Mouse (Mus musculus) skeletal muscle tissue, adult 2 months (tissue): ENCODE data around the gene Irak1bp1.

Experiments used
- DNase-seq: peaks from one replicate; pipeline ENCODE4 v3.0.0-alpha.2; 2012; ENCODE audit warnings: low read depth, low spot score

The Irak1bp1 gene

GRCm38 (mm10) chr9:82829007-82829689, at the start of gene Irak1bp1:
Gene Irak1bp1 (plus strand): TSS chr9:82829540.
- no peak for DNase-seq

DNA sequence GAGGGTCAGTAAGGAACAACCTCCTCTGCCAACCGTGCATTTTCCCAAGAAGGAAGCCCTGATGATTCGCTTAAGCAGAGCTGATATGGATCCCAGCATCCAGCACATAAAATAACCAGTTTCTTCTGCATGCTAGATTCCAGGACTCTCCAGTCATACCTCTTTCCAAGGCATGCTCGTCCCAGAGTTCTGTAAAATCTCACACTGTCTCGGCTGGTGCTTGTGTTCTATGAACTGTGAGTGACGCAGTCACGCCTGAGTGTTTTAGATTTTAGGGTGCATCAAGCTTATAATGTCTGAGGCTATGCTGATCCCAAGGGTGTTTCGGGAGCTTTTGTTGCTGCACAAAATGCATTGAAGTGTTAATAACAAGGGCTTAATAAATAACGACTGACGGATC, 41.0 kb upstream of the Irak1bp1 start:
- DNase-seq = no peak

DNA sequence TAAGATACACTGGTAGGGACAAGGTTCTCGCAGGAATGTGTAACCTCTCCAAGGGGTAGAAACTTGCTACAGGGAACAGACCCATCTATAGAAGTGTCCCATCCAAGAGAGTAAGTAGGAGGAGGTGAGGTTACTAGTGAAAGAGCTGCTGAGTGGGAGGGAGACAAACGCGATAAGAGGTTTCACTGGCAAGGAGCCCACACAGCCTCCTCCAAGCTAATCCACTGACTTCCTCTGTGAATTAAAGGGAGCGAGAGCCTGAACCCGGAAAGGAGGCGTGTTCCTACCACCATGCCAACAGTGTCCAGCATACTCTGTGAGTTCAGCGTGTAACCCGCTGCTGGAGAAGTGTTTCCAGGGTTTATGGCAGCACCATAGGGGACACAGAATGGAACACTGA, 29.0 kb upstream of the Irak1bp1 start:
- DNase-seq = no peak

DNA sequence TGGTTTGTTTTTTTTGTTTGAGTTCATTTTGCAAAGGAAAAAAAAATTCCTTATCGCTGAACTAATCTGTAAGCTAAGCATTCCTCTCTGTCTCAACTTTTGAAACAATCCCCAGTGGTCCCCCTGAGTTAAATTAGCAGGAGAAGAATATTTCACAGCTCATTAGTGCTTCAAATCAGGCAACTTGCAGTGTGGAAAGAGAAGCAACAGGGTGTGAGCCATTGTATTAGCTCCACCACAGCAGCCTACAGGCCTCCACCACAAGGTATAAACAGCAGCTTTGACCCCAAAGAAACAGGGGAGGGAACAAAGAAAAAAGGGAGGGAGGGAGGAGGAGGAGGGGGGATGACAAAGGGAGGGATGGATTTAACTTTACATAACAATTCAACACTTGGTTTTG, 22.2 kb upstream of the Irak1bp1 start:
- DNase-seq = no peak

DNA sequence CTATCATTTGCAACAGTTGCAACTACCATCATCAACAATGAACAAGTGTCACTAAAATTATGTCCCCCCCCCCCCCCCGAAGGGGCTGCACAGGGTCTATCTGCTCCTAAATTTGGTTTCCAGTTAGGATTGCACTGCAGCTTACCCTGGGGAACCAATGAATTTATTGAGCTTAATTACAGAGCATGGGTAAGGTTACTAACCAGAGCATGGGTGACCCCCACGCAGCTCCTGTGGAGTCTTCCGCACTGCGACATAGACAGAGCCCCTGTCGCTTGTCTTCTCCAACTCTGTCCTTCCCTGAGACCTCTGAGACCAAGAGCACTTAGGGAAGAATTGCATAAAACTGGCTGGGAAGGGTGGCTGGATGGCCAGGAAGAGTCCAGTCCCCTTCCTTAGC, 21.7 kb upstream of the Irak1bp1 start:
- DNase-seq = no peak

DNA sequence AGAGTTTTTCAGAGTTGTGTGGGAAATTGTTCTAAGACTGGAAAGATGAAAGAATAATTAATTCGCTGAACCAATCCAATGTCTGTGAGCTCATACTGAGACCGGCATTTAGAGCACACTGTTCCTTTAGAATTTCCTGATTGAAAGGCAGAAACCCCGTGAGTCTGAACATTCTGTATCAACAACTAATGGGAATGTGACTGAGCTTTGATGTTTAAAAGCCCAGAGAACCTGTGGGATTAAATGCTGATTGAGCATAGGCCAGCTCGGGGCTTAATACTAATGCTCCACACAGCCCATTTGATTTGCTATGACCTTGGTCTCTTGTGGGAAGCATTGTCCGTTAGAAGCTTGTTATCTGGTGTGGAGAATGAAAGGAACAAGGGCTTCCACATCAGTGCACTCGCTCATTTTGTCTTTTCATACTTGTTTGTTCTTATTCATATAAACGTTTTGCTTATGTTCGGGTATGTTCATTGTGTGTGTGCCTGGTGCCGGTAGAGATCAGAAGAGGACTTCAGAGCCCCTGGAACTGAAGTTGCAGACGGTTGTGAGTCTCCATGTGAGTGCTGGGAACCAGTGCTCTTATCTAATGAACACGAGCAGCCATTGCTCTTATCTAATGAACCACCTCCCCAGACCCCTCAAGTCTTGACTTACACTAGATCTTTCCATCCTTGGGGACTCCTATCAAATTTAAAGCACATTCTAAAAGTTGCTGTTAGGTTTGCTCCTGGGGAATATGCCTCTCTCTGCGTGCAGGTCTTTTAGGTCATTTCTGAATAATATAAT, 17.0 kb upstream of the Irak1bp1 start:
- DNase-seq = no peak

DNA sequence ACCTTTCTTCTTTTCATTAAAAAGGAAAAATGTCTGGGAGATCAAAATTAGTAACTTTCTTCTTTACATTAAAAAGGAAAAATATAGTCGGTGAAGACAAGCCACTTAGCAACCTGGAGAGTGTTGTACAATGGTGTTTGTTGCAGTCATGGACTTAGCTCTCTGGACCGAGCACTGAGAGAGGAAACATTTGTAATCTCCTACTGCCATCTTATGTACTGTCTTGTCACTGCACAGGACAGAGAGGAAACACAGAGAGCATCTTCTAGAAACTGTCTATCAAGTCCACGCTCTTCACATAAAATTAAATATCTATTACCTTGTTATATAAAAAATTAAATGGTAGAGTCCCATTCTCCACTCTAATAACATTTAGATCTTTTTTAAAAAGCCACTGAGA, 14.8 kb upstream of the Irak1bp1 start:
- DNase-seq = no peak

GRCm38 (mm10) chr9:82815257-82815785, 14.0 kb upstream of the Irak1bp1 start:
- no peak for DNase-seq

DNA sequence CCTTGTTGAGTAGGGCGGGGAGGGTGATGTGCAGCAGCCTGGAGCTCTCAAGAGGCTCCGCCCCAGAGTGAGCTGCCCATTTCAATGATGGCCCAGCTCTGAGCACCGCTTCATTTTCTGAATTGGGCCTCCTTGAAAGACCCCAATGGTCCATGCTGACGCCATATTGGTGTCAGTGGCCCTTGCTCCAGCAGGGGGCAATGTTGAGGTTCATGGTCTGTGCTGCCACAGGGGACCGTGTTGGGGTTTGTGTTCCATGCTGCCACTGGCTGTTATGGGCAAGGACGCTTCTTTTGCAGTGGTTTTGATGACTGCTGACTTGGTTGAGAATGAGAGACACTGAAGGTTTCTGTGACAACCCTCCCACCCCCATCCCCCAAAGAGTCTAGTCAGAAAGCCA, 2.9 kb upstream of the Irak1bp1 start:
- DNase-seq = no peak

DNA sequence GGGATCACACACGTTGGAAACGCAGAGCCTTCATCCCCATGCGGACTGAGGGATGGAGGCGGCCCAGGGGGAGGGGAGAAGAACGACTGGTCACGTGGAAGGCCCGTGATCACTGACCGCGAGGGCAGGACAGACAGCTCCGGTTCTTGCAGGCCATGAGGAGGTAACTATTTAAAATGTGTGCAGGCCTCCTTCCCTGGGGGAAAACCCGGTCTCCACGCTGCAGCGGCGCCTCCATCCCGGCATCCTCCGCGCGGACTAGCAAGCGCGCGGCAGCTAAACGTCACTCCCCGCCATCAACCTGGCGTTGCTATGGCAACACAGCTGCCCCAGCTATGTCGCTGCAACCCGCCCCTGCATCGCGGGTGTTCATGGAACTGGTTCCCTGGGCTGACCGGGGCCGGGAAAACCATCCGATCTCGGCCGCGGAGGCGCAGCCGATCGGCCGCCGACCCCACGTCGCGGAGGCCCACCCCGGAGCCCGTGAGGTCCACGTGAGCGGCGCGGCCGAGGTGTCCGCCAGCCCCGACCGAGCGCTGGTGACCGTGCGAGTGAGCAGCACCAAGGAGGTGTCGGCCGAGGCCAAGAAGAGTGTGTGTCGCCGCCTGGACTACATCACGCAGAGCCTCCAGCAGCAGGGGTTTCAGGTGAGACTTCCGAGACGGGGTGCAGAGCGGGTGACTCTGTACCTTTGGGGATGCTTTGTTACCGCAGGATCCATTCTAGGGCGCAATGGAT, 522 bp downstream of the Irak1bp1 start:
- DNase-seq = peak; percentile 84

- no peak for DNase-seq
Observed at GRCm38 (mm10) chr9:82831891-82832290, 2.6 kb downstream of the Irak1bp1 start.

- DNase-seq = no peak
Observed at GRCm38 (mm10) chr9:82835921-82836320, 6.6 kb downstream of the Irak1bp1 start.

GRCm38 (mm10) chr9:82842671-82843070, 13.3 kb downstream of the Irak1bp1 start:
- no peak for DNase-seq

GRCm38 (mm10) chr9:82854040-82854439, 24.7 kb downstream of the Irak1bp1 start:
- DNase-seq = no peak

- DNase-seq = no peak
Observed at GRCm38 (mm10) chr9:82854973-82855614, 25.8 kb downstream of the Irak1bp1 start.

DNA sequence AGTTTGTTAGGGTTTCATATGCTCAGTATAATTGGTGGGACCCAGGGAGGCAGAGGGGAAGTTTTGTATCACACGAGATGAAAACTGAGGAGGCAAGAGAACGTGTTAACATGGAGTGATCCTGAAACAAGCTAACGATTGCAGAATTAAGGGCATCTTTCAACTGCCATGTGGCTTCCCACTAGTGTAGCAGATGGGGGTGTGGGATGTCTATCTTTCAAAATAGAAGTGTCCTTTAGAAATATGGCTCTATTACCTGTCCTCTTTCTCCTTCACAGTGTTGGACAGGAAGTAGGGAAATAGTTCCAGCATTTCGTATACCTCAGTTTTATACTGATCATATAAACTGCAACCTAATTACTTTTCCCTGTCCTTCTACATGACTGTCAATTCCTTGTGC, 26.9 kb downstream of the Irak1bp1 start:
- DNase-seq = no peak

GRCm38 (mm10) chr9:82860805-82861204, 31.5 kb downstream of the Irak1bp1 start:
- DNase-seq = no peak

GRCm38 (mm10) chr9:82861316-82861715, 32.0 kb downstream of the Irak1bp1 start:
- DNase-seq = peak; percentile 30

- no peak for DNase-seq
Observed at GRCm38 (mm10) chr9:82861775-82862430, 32.6 kb downstream of the Irak1bp1 start.

GRCm38 (mm10) chr9:82866121-82866520, 36.8 kb downstream of the Irak1bp1 start:
- DNase-seq = no peak

GRCm38 (mm10) chr9:82867698-82868097, 38.4 kb downstream of the Irak1bp1 start:
- DNase-seq = no peak
